Mouse (Mus musculus) limb, embryonic 12.5 days (tissue): ENCODE measurements at regions not wholly inside any gene's neighbourhood (a gene's known extent, or its start where the extent isn't known, plus 50 kb on each side); places are given as distances from the start of the nearest gene placed in this dataset.
"Not testable (repeated sequence)": the region's sequence is repeated elsewhere in the genome, so short reads cannot be mapped to it uniquely, and the experiment has no call there.

ENCODE experiments used
- ATAC-seq: fragments of 200-750 bp; cut with Nextera tagmentation; 2 replicates; pipeline ENCODE4 v1.8.0; 2017; ENCODE audit warnings: low read depth, moderate TSS enrichment; ENCODE audit not compliant: insufficient number of reproducible peaks, insufficient read depth, low FRiP score, low TSS enrichment
- H3K27ac ChIP-seq: fragments of 300-500 bp; sonication (generic); 2 replicates; pipeline ENCODE4 v1.5.1; 2016; ENCODE audit warnings: mild to moderate bottlenecking, moderate library complexity
- H3K27me3 ChIP-seq: fragments of 300-500 bp; sonication (generic); 2 replicates; pipeline ENCODE4 v1.6.1; 2016; ENCODE audit warnings: mild to moderate bottlenecking, moderate library complexity
- H3K36me3 ChIP-seq: fragments of 300-500 bp; sonication (generic); 2 replicates; pipeline ENCODE4 v1.6.1; 2016; ENCODE audit warnings: mild to moderate bottlenecking, moderate library complexity
- H3K4me1 ChIP-seq: fragments of 300-500 bp; sonication (generic); replicated peaks from 2 replicates; pipeline ENCODE4 v1.6.1; 2016
- H3K4me2 ChIP-seq: fragments of 300-500 bp; sonication (generic); 2 replicates; pipeline ENCODE4 v1.6.1; 2016; ENCODE audit warnings: mild to moderate bottlenecking, moderate library complexity
- H3K4me3 ChIP-seq: fragments of 300-500 bp; sonication (generic); replicated peaks from 2 replicates; pipeline ENCODE4 v1.5.1; 2016; ENCODE audit warnings: mild to moderate bottlenecking
- H3K9ac ChIP-seq: fragments of 300-500 bp; sonication (generic); replicated peaks from 2 replicates; pipeline ENCODE4 v1.6.1; 2016; ENCODE audit warnings: mild to moderate bottlenecking, moderate library complexity
- H3K9me3 ChIP-seq: fragments of 300-500 bp; sonication (generic); 2 replicates; pipeline ENCODE4 v1.6.1; 2016; ENCODE audit warnings: mild to moderate bottlenecking, moderate library complexity
- WGBS: fragments of 180-500 bp; shearing (Covaris S2); methylation state at CpG from one replicate; pipeline ENCODE4 v1.1.7; 2016; 5-methylcytosine and 5-hydroxymethylcytosine counted together

DNA sequence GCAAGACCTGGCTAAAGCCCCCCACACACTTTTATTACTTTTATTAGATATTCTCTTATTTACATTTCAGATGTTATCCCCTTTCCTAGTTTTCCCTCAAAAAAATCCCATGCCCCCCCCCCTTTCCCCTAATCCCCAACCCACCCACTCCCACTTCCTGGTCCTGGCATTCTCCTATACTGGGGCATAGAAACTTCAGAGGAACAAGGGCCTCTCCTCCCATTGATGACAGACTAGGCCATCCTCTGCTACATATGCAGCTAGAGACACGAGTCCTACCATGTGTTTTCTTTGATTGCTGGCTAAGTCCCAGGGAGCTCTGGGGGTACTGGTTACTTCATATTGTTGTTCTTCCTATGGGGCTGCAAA, 116.8 kb downstream of the Rfpl4b start:
- peak; percentile 80 for ATAC-seq
- H3K27me3 ChIP-seq, H3K36me3 ChIP-seq, H3K9ac ChIP-seq, H3K4me3 ChIP-seq, H3K9me3 ChIP-seq, H3K4me2 ChIP-seq: not testable (repeated sequence)
- Histone ChIP-seq H3K4me1 (peaks cover 10% of the 10 kb centered on the region), H3K27ac (peak overlapping the region; percentile 68)
- 10% methylated on average over 1 of the region's 1 CpGs for WGBS

DNA sequence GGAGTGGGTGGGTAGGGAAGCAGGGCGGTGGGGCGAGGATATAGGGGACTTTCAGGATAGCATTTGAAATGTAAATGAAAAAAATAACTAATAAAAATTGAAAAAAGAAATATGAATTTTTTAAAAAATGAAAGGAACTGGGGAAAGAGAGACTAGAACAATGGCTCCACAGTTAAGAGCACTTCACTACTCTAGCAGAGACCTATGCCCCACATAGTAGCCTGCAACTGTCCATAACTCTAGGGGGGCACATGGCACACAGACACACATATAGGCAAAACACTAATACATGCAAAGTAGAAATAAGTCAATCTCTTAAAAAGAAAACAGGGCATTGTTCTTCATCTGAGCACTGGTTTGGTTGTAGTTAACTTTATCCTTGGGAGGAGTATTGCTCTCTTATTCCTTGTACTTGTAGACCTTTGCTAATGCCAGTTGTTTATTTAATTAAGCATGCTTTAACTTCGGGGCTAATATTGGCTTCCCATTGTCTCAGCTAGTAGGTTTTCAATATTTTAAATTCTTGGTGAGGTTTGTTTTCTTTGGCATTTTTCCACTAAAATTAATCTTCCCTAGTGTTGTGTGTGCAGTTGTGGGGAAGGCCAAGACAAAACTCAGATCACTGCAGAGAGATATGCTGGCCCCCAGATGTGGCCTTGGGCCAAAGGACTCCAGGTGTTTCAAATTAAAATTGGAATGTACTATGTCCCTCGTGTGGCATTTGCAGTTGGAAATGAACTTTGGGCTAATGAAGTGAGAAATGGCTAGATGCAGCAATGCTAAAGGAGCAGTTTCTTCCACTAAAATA, 117.4 kb downstream of the Rfpl4b start:
- ATAC-seq, result peak; percentile 94
- Histone ChIP-seq H3K4me1 (peaks cover 10% of the 10 kb centered on the region), H3K4me3 (no peak overlapping the region), H3K4me2 (no peak overlapping the region), H3K36me3 (no peaks in the 10 kb centered on the region), H3K9ac (no peak overlapping the region), H3K9me3 (no peaks in the 10 kb centered on the region), H3K27me3 (no peaks in the 10 kb centered on the region), H3K27ac (peak overlapping the region; percentile 69; the same call in 1 of the 2 replicates)
- WGBS, result 61% methylated on average over 4 of the region's 4 CpGs

DNA sequence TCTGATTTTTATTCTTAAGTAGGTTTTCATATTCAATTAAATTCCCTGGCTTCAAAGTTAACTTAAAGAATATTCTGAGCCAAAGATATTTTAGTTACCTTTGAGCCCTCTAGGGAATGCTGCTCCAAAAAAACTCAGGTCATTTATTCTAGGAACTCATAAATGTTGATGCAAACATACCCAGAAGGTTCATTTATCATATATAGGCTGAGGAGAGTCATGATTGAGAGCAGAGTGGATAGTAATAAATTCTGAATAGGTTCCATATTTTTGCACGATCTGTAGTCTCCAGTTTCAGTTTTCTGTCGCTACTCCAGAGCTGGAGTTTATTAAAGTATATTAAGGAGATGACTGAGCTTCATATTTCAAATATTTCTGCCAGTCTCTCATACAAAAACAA, 144.1 kb downstream of the Rfpl4b start:
- Histone ChIP-seq H3K4me2 (no peak overlapping the region), H3K36me3 (no peaks in the 10 kb centered on the region), H3K27me3 (no peaks in the 10 kb centered on the region), H3K4me3 (no peak overlapping the region), H3K9me3 (peaks cover 13% of the 10 kb centered on the region; the same call in 1 of the 2 replicates), H3K9ac (no peak overlapping the region), H3K4me1 (no peaks in the 10 kb centered on the region), H3K27ac (no peak overlapping the region)
- 45% methylated on average over 2 of the region's 2 CpGs for WGBS
- ATAC-seq, result no peak

DNA sequence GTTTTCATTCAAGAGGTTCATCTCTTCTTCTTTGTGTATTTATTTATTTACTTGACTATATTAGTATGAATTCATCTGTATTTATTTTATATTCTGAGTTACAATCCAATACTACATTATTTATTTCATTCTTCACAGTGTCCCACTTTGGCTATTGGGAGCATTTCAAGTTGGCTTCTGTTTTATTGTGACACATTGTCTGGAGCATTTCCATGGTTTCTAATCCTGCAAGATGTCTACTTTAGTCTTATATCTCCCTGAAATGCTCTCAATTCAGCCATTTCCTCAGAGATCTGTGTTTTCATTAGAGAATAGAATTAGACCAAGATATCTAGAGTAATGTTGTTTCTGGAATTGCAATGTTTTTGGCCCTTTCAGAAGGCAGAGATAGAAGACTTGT, 153.0 kb downstream of the Rfpl4b start:
- no peaks in the 10 kb centered on the region for H3K36me3 ChIP-seq
- H3K4me3 ChIP-seq, result no peak overlapping the region
- no peak overlapping the region for H3K4me2 ChIP-seq
- no peak overlapping the region for H3K27ac ChIP-seq
- H3K9ac ChIP-seq, result no peak overlapping the region
- no peaks in the 10 kb centered on the region for H3K4me1 ChIP-seq
- no peaks in the 10 kb centered on the region for H3K27me3 ChIP-seq
- H3K9me3 ChIP-seq, result no peaks in the 10 kb centered on the region
- ATAC-seq, result no peak

DNA sequence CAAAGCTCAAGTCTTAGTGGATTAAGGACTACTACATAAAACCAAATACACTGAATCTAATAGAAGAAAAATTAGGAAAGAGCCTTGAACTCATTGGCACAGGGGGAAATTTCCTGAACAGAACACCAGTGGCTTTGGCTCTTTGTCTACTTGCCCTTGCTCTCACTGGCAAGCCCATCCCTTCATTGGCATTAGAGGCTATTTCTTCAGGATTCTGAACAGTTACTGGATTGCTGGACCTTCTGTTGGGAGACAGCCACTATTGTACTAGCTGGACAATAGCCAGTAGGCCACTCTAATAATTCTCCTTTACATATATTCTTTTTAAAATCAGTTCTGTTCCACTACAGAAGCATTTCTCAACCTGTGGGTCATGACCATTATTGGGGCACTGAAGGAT, 153.7 kb downstream of the Rfpl4b start:
- no peaks in the 10 kb centered on the region for H3K9me3 ChIP-seq
- H3K36me3 ChIP-seq, result no peaks in the 10 kb centered on the region
- no peaks in the 10 kb centered on the region for H3K4me1 ChIP-seq
- H3K4me2 ChIP-seq, result no peak overlapping the region
- H3K9ac ChIP-seq, result no peak overlapping the region
- ATAC-seq, result no peak
- no peaks in the 10 kb centered on the region for H3K27me3 ChIP-seq
- no peak overlapping the region for H3K27ac ChIP-seq
- H3K4me3 ChIP-seq, result no peak overlapping the region

DNA sequence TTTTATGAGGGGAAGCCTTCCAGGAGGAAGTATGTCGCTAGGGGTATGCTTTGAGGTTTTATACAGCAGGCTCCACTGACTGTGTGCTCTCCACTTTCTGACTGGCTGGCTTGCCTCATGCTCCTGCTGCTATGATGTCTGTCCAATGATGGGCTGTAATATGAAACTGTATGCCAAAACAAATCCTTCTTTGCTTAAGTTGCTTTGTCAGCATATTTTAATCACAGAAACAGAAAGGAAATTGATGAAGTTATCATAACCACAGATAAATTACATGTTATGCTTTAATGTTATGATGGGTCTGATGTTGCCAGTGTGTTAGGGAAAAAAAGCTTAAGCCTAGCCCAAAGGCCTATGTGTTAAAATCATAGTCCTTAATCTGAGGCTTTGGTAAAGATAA, 185.9 kb downstream of the Rfpl4b start:
- Histone ChIP-seq H3K9ac (no peak overlapping the region), H3K4me2 (no peak overlapping the region), H3K27ac (no peak overlapping the region), H3K4me1 (no peaks in the 10 kb centered on the region), H3K27me3 (no peaks in the 10 kb centered on the region), H3K9me3 (no peaks in the 10 kb centered on the region), H3K36me3 (no peaks in the 10 kb centered on the region), H3K4me3 (no peak overlapping the region)
- WGBS, result 60% methylated on average over 1 of the region's 1 CpGs
- no peak for ATAC-seq

DNA sequence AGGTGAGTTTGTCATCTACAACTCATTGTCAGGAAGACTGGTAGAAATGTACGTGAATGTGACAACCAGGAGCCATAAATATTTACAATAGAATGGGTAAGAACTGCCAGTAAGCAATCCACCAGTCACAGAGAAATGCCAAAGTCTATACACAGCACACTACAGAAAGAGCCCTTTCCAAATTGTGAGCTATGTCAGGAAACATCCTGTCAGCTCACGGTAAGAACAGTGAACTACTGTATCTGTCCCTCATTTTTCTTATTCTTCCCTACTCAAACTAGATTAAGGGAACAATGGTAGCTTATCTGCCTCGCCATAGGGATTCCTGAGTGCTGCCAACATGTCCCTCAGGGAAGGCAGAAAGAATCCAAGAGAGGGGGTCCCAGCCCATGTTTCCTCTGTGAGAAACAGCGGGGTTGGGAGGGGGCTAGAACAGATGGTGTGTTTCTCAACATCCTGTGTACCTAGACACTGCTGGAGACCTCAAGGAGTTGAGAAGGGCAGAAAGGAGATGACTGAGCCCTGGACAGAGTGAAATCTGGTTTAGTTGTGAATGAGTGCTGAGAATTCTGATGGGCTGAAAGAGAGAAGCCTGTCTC, 191.6 kb downstream of the Rfpl4b start:
- H3K36me3 ChIP-seq, result no peaks in the 10 kb centered on the region
- 80% methylated on average over 4 of the region's 4 CpGs for WGBS
- no peaks in the 10 kb centered on the region for H3K27me3 ChIP-seq

DNA sequence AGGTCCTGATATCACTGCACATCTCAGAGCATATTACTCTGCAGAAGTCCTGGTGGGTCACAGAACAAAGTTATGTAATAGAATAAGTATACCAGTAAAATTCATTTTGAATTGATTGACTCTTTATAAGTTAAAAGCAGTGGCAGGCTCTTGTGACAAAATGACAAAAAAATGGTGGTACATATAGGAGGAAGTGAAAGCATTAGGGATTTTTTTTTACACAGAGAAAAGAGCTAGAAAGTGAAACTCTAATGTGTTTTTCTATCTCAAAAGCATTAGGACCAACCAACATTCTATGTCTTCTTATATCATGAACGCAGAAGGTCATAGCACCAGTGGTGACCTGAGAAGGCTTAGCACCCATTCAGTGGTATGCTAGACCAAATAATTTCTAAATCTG, 198.2 kb downstream of the Rfpl4b start:
- no peak overlapping the region for H3K9ac ChIP-seq
- H3K4me3 ChIP-seq, result no peak overlapping the region
- no peak for ATAC-seq
- H3K4me2 ChIP-seq, result no peak overlapping the region
- H3K27ac ChIP-seq, result no peak overlapping the region
- no peaks in the 10 kb centered on the region for H3K9me3 ChIP-seq
- 90% methylated on average over 1 of the region's 1 CpGs for WGBS
- no peaks in the 10 kb centered on the region for H3K36me3 ChIP-seq
- H3K4me1 ChIP-seq, result no peaks in the 10 kb centered on the region
- no peaks in the 10 kb centered on the region for H3K27me3 ChIP-seq

More for the DNA sequence above, 191.6 kb downstream of the Rfpl4b start:
- no peaks in the 10 kb centered on the region for H3K4me1 ChIP-seq
- no peak overlapping the region for H3K4me3 ChIP-seq
- H3K9ac ChIP-seq, result no peak overlapping the region
- ATAC-seq, result no peak
- H3K27ac ChIP-seq, result no peak overlapping the region
- no peaks in the 10 kb centered on the region for H3K9me3 ChIP-seq
- no peak overlapping the region for H3K4me2 ChIP-seq

DNA sequence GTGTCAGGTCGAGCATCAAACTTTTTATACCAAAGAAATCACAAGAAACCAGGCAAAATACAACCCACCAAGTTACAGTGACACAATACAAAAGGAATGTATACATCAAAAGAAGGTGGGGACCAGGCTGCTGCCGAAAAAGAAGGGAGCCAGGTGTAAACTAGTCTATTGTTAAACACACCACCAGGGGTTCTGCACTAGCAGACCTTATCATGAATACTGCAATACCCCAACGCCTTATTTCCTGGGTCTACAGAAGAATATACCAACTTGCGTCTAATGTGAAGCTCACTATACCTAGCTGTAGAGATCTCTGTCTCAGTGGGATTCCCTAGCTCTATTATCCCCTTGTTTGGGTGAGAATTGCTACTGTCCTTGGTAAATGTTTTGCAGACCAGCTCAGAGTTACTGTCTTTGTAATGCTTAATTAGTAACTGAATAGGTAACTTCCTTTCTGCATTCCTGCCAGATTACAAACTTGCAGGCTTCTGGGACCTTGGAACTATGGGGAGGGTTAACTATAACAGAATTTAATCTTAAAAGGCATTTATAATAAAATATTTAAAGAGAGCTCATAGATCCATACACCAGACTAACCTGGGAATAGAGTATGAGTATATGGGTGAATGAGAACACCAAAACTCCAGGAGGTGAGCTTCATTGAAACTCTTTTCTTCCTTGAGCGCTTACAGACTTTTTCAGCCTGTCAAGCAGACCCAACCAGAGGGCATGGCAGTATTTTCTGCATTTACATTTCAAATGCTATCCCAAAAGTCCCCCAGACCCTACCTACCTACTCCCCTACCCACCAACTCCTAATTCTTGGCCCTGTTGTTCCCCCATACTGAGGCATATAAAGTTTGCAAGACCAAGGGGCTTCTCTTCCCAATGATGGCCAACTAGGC, 211.7 kb downstream of the Rfpl4b start:
- 74% methylated on average over 5 of the region's 5 CpGs for WGBS
- Histone ChIP-seq H3K9me3 (no peaks in the 10 kb centered on the region; the same call in 1 of the 2 replicates), H3K27ac (no peak overlapping the region), H3K4me1 (no peaks in the 10 kb centered on the region), H3K27me3 (no peaks in the 10 kb centered on the region), H3K4me3 (no peak overlapping the region), H3K36me3 (no peaks in the 10 kb centered on the region), H3K9ac (no peak overlapping the region), H3K4me2 (no peak overlapping the region)
- ATAC-seq, result no peak

DNA sequence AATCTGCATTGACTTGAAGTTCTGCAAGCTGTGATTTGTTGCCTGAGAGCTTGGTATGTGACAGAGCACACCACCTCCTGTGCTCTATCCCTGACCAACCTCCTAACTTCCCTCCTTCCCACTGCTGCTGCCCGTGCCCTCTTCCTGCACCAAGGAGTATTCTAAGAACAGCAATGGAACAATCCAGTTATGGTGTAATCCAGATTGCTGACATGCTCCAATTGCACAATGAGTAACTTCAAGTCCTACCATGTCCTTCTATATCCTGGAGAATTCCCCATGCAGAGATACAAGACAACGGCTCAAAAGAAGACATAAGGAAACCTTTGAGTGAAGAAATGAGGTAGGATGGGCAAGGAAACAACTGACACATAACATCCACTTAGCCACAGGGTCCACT, 235.5 kb downstream of the Rfpl4b start:
- no peak overlapping the region for H3K4me2 ChIP-seq
- H3K4me3 ChIP-seq, result no peak overlapping the region
- 79% methylated on average over 2 of the region's 2 CpGs for WGBS
- H3K27me3 ChIP-seq, result no peaks in the 10 kb centered on the region
- no peaks in the 10 kb centered on the region for H3K4me1 ChIP-seq
- ATAC-seq, result no peak
- H3K9me3 ChIP-seq, result no peaks in the 10 kb centered on the region
- no peaks in the 10 kb centered on the region for H3K36me3 ChIP-seq
- H3K27ac ChIP-seq, result no peak overlapping the region
- H3K9ac ChIP-seq, result no peak overlapping the region

DNA sequence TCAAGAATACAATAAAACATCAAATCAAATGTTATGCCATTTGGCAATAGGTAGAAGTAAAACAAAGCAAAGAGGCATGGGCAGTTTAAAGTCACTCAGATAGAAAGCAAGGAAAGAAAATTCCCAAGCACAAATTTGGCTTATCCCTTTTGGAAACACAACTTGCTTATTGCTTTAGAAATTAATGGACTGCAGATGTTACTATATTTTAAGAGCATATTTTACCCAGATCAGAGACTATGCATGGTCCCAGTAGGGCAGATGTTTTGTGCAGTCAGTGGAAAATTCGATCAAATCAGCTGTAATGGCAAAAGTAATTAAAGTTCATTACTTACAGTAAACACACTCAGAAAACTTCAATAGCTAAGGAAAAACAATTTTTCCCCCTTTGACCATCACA, 245.9 kb downstream of the Rfpl4b start:
- 35% methylated on average over 1 of the region's 1 CpGs for WGBS

More for the DNA sequence above, 245.9 kb downstream of the Rfpl4b start:
- no peaks in the 10 kb centered on the region for H3K9me3 ChIP-seq
- H3K27me3 ChIP-seq, result no peaks in the 10 kb centered on the region
- H3K4me3 ChIP-seq, result no peak overlapping the region
- no peaks in the 10 kb centered on the region for H3K36me3 ChIP-seq
- H3K4me2 ChIP-seq, result no peak overlapping the region
- no peak overlapping the region for H3K9ac ChIP-seq
- no peaks in the 10 kb centered on the region for H3K4me1 ChIP-seq
- no peak for ATAC-seq
- no peak overlapping the region for H3K27ac ChIP-seq
